Comparison of ENCODE assay signal across 24 mouse cellular contexts in genomic region chr3:65633604-65634003, GRCm38 (mm10). TPM values are rescaled to one million over a fixed set of nuclear protein-coding genes. Genes with fewer than 3 reads are reported as not detected.
DNase-seq lines count a peak whose midpoint lies in the region; ATAC-seq and TF ChIP-seq lines count a peak whose summit lies in the region.
"Had no signal": no experiment of that assay in that cellular context is flagged by ENCODE, and none has a peak within 500 bp of the region (broad histone marks: within the 10 kb centered on the region; RNA-seq: fewer than 3 reads in every experiment).

No protein-coding gene starts in this region.

- H3K4me2 ChIP-seq in CH12.LX (ENCODE audit: insufficient read depth, low read depth, poor library complexity, severe bottlenecking): no peak overlapping the region
- H3K4me2 ChIP-seq in myocyte (ENCODE audit: low read depth): peak overlapping the region; percentile 84
- no peak overlapping the region for H3K4me2 ChIP-seq in forebrain, embryonic 11.5 days (ENCODE audit: low read depth, low read length, severe bottlenecking)
- H3K4me2 ChIP-seq: forebrain, embryonic 13.5 days; heart, embryonic 11.5 days; hindbrain, embryonic 13.5 days; intestine, embryonic 15.5 days had no signal

- no peaks in the 10 kb centered on the region for H3K9me3 ChIP-seq in CH12.LX (replicated peaks; ENCODE audit: low read length)
- H3K9me3 ChIP-seq in forebrain, embryonic 11.5 days (ENCODE audit: control insufficient read depth, low read length): no peaks in the 10 kb centered on the region
- H3K9me3 ChIP-seq: forebrain, embryonic 13.5 days; hindbrain, embryonic 10.5 days; hindbrain, embryonic 13.5 days; intestine, embryonic 15.5 days had no signal

- no peak for TF ChIP-seq POLR2A in CH12.LX (IDR thresholded peaks at IDR 0.05; ENCODE audit: low read depth, low read length)
- no peak for TF ChIP-seq POLR2A in myocyte (IDR thresholded peaks at IDR 0.05; ENCODE audit: insufficient read length, low read depth)

- H3K27me3 ChIP-seq in CH12.LX (replicated peaks) (no peaks in the 10 kb centered on the region), myocyte (ENCODE audit: control insufficient read depth, insufficient read depth, insufficient read length) (no peaks in the 10 kb centered on the region)
- no peaks in the 10 kb centered on the region for H3K27me3 ChIP-seq in forebrain, embryonic 11.5 days (ENCODE audit: control insufficient read depth, insufficient read depth, low read length)
- H3K27me3 ChIP-seq: forebrain, embryonic 13.5 days; hindbrain, embryonic 13.5 days; intestine, embryonic 15.5 days; Patski had no signal

- ATAC-seq in forebrain, embryonic 11.5 days (replicated peaks; ENCODE audit: low FRiP score): no peak
- ATAC-seq: forebrain, embryonic 13.5 days; forebrain, embryonic 16.5 days; hindbrain, embryonic 16.5 days; intestine, embryonic 15.5 days; Patski had no signal

- DNase-seq in 3134 (ENCODE audit: extremely low read depth, insufficient read length, low spot score): peak; percentile 51
- DNase-seq in CH12.LX (ENCODE audit: extremely low read depth): no peak
- DNase-seq in NIH3T3 (ENCODE audit: low read depth): peak; percentile 82
- no peak for DNase-seq in forebrain, embryonic 11.5 days (ENCODE audit: low spot score)
- DNase-seq in layer of hippocampus, postnatal 36 days: no peak
- DNase-seq in adrenal gland, postnatal 14 days: no peak
- DNase-seq: adrenal gland, postnatal 25 days; cerebellum, adult 11-12 months; cerebellum, adult 9-10 months; cerebellum, postnatal 14 days; gastrocnemius, adult 2 months; gastrocnemius, postnatal 14 days; heart, adult 11 months; heart, postnatal 36 days; kidney, adult 18-20 months had no signal

- H3K27ac ChIP-seq in CH12.LX (ENCODE audit: insufficient read depth, low read depth): no peak overlapping the region
- no peak overlapping the region for H3K27ac ChIP-seq in forebrain, embryonic 11.5 days (ENCODE audit: low read depth, low read length)
- H3K27ac ChIP-seq: forebrain, embryonic 13.5 days; gastrocnemius, adult 2 months; hindbrain, embryonic 10.5 days; hindbrain, embryonic 13.5 days; intestine, embryonic 15.5 days had no signal

- in situ Hi-C loops in CH12.LX (cut with MboI; ENCODE audit: low pct_ligation_motif_present, low pct_unique_long_range_greater_than_20kb, low sequenced_read_pairs): no loop called here

- no peak overlapping the region for H3ac ChIP-seq in myocyte (ENCODE audit: control insufficient read depth, insufficient read length)

- dilution Hi-C loops in CH12.LX (cut with MboI; ENCODE audit: extremely low pct_ligation_motif_present, extremely low pct_unique_long_range_greater_than_20kb, low sequenced_read_pairs): no loop called here

- H3K79me2 ChIP-seq in CH12.LX (replicated peaks; ENCODE audit: control insufficient read depth, extremely low read depth, insufficient read depth, poor library complexity, severe bottlenecking): no peaks in the 10 kb centered on the region
- H3K79me2 ChIP-seq in myocyte (ENCODE audit: control insufficient read depth, insufficient read depth): no peaks in the 10 kb centered on the region

- H3K36me3 ChIP-seq in CH12.LX (replicated peaks in 1 of 2; ENCODE audit: control insufficient read depth in 1 of 2, insufficient read depth in 1 of 2, low read length in 1 of 2) (no peaks in the 10 kb centered on the region), myocyte (ENCODE audit: control insufficient read depth, insufficient read depth) (no peaks in the 10 kb centered on the region)
- H3K36me3 ChIP-seq in forebrain, embryonic 11.5 days (ENCODE audit: control insufficient read depth, insufficient read depth, low read length): no peaks in the 10 kb centered on the region
- H3K36me3 ChIP-seq: hindbrain, embryonic 10.5 days; hindbrain, embryonic 13.5 days; intestine, embryonic 15.5 days had no signal

- H3K4me3 ChIP-seq in CH12.LX (replicated peaks in 1 of 3; ENCODE audit: low read depth in 2 of 3, low read length in 2 of 3, poor library complexity in 1 of 3) (no peak overlapping the region), myocyte (no peak overlapping the region)
- no peak overlapping the region for H3K4me3 ChIP-seq in forebrain, embryonic 11.5 days (ENCODE audit: low read depth, low read length)
- H3K4me3 ChIP-seq: forebrain, embryonic 13.5 days; gastrocnemius, adult 2 months; hindbrain, embryonic 10.5 days; hindbrain, embryonic 13.5 days; intestine, embryonic 15.5 days had no signal

- WGBS in forebrain, embryonic 11.5 days: 81% methylated on average over 4 of the region's 4 CpGs

- no peak for TF ChIP-seq RAD21 in CH12.LX (IDR thresholded peaks at IDR 0.05; ENCODE audit: low read depth, low read length)

- H3K9ac ChIP-seq in CH12.LX (ENCODE audit: insufficient read depth, low read depth): no peak overlapping the region
- H3K9ac ChIP-seq in forebrain, embryonic 11.5 days (ENCODE audit: low read length): no peak overlapping the region
- H3K9ac ChIP-seq: forebrain, embryonic 13.5 days; hindbrain, embryonic 13.5 days; intestine, embryonic 15.5 days had no signal

- no peak for TF ChIP-seq CTCF in CH12.LX (conservative IDR thresholded peaks at IDR 0.05 in 1 of 2, IDR thresholded peaks at IDR 0.05 in 1 of 2; ENCODE audit: low read depth in 2 of 2, low read length in 2 of 2)

- TF ChIP-seq EP300 in CH12.LX (IDR thresholded peaks at IDR 0.05; ENCODE audit: low read length): no peak

- peaks cover 0 to 11% of the 10 kb centered on the region in 2 experiments; a peak in 2 of 4 replicates for H3K4me1 ChIP-seq in CH12.LX (ENCODE audit: control insufficient read depth in 1 of 2, insufficient read depth in 2 of 2)
- H3K4me1 ChIP-seq in forebrain, embryonic 11.5 days (replicated peaks; ENCODE audit: control insufficient read depth, insufficient read depth, low read length): no peaks in the 10 kb centered on the region
- H3K4me1 ChIP-seq: forebrain, embryonic 13.5 days had no signal

TF ChIP-seq in CH12.LX, 34 proteins besides CTCF, POLR2A, EP300 and RAD21:
- no peak for TF ChIP-seq POLR2AphosphoS2 (IDR thresholded peaks at IDR 0.05; ENCODE audit: low read depth, low read length)
- peak; percentile 33; the same call in 1 of the 2 replicates for TF ChIP-seq ZNF384 (IDR thresholded peaks at IDR 0.05; ENCODE audit: low read depth, low read length)
TF ChIP-seq in CH12.LX: peak in this region for 1.

TF ChIP-seq in myocyte, 11 proteins besides CTCF, POLR2A, EP300 and RAD21:
- TF ChIP-seq TCF12 (IDR thresholded peaks at IDR 0.05; ENCODE audit: insufficient read depth, poor library complexity, severe bottlenecking) (no peak), MYOD1 (IDR thresholded peaks at IDR 0.05; ENCODE audit: control insufficient read depth in 1 of 3, insufficient read length in 2 of 3, low read depth in 2 of 3) (peak in 2 of 3 experiments; percentile 58 to 59), TCF3 (IDR thresholded peaks at IDR 0.05; ENCODE audit: insufficient read length, low read depth) (no peak)

RNA-seq across cellular contexts. Expression of gene Lekr1, which starts 32.4 kb away (rescaled TPM):
- total RNA-seq in CH12.LX (2012; rRNA removed) (0.92 and 1.4 TPM in 2 replicates), CH12.LX (2014; rRNA removed) (0.47 and 0.78 TPM in 2 replicates)
- polyA plus RNA-seq in CH12.LX (2012; ENCODE audit: insufficient read length, low read depth) (0.17 and 0.26 TPM in 2 replicates), myocyte (2012; fragmentation: generic; extraction: Trizol) (0.65 TPM)
- polyA plus RNA-seq in forebrain, embryonic 11.5 days (2014; fragmentation: Nextera tagmentation; extraction: Ambion mirVana): 6.4 TPM in 2 replicates
- 1 to 10 TPM; 4.1 to 6.6 TPM for total RNA-seq in layer of hippocampus, postnatal 36 days (2021)
- total RNA-seq in adrenal gland, postnatal 14 days (2021): 3.7 and 4.3 TPM in 2 replicates

Comparison
In these comparisons a context has a peak if more than half of its experiments do, and no peak if none do; other contexts are left out.
1. DNase-seq: peak in 3134 (single experiment) and NIH3T3 (single experiment); none in CH12.LX (single experiment), forebrain, embryonic 11.5 days (single experiment), layer of hippocampus, postnatal 36 days (0 of 2) and adrenal gland, postnatal 14 days (single experiment).